Mouse (Mus musculus) frontal cortex, adult 2 months (tissue): ENCODE measurements around the gene Med12l. TPM values are rescaled to one million over a fixed set of nuclear protein-coding genes. Genes with fewer than 3 reads are reported as not detected.

ENCODE experiments used
- DNase-seq, 2 experiments: peaks; one replicate each; pipeline ENCODE4 v3.0.0; 2022; ENCODE audit warnings: low spot score in 1 of 2; ENCODE audit errors: extremely low spot score in 1 of 2
- polyA plus RNA-seq: library from polyadenylated mRNA; depleted of rRNA; stranded (reverse); fragments of >200 nt; gene quantifications from 2 replicates; pipeline ENCODE4 v1.2.3, GENCODE M21; 2012; rRNA removed

Gene Med12l
- 10.2 and 11.5 TPM in 2 replicates for polyA plus RNA-seq

GRCm38 (mm10) chr3:59005271-59005995 is at the start of gene Med12l:
Med12l (plus strand) TSS chr3:59005825.
- peak; percentile 52 to 84 for DNase-seq

GRCm38 (mm10) chr3:58961166-58961565 is 44.5 kb upstream of the Med12l start:
- no peak for DNase-seq

GRCm38 (mm10) chr3:58977413-58977812 is 28.2 kb upstream of the Med12l start:
- no peak for DNase-seq

- DNase-seq: no peak
These were observed 27.6 kb upstream of the Med12l start for GRCm38 (mm10) chr3:58977906-58978622.

- DNase-seq: no peak
These were observed 25.0 kb upstream of the Med12l start for GRCm38 (mm10) chr3:58980579-58980978.

- DNase-seq: peak; percentile 53 to 93
These were observed 22.5 kb upstream of the Med12l start for GRCm38 (mm10) chr3:58982896-58983837.

GRCm38 (mm10) chr3:58983838-58984598 is 21.6 kb upstream of the Med12l start:
- no peak for DNase-seq

- DNase-seq: no peak
These were observed 19.8 kb upstream of the Med12l start for GRCm38 (mm10) chr3:58985816-58986215.

- DNase-seq: no peak
These were observed 16.3 kb upstream of the Med12l start for GRCm38 (mm10) chr3:58989374-58989773.

- DNase-seq: no peak
These were observed 15.1 kb upstream of the Med12l start for GRCm38 (mm10) chr3:58990556-58990955.

- DNase-seq: no peak
These were observed 13.5 kb upstream of the Med12l start for GRCm38 (mm10) chr3:58992122-58992521.

- DNase-seq: no peak
These were observed 12.0 kb upstream of the Med12l start for GRCm38 (mm10) chr3:58993619-58994018.

- no peak for DNase-seq
These were observed 1.9 kb upstream of the Med12l start for GRCm38 (mm10) chr3:59003756-59004155.

- peak in 1 of 2 experiments; percentile 26 for DNase-seq
These were observed 538 bp downstream of the Med12l start for GRCm38 (mm10) chr3:59005996-59006730.

- peak; percentile 58 to 83 for DNase-seq
These were observed 1.3 kb downstream of the Med12l start for GRCm38 (mm10) chr3:59006731-59007441.

GRCm38 (mm10) chr3:59010276-59010675 is 4.7 kb downstream of the Med12l start:
- DNase-seq: no peak

- DNase-seq: no peak
These were observed 10.2 kb downstream of the Med12l start for GRCm38 (mm10) chr3:59015698-59016412.

GRCm38 (mm10) chr3:59016501-59016900 is 10.9 kb downstream of the Med12l start:
- DNase-seq: no peak
